Comparison of ENCODE assay signal across 13 mouse cellular contexts in the genomic region with DNA sequence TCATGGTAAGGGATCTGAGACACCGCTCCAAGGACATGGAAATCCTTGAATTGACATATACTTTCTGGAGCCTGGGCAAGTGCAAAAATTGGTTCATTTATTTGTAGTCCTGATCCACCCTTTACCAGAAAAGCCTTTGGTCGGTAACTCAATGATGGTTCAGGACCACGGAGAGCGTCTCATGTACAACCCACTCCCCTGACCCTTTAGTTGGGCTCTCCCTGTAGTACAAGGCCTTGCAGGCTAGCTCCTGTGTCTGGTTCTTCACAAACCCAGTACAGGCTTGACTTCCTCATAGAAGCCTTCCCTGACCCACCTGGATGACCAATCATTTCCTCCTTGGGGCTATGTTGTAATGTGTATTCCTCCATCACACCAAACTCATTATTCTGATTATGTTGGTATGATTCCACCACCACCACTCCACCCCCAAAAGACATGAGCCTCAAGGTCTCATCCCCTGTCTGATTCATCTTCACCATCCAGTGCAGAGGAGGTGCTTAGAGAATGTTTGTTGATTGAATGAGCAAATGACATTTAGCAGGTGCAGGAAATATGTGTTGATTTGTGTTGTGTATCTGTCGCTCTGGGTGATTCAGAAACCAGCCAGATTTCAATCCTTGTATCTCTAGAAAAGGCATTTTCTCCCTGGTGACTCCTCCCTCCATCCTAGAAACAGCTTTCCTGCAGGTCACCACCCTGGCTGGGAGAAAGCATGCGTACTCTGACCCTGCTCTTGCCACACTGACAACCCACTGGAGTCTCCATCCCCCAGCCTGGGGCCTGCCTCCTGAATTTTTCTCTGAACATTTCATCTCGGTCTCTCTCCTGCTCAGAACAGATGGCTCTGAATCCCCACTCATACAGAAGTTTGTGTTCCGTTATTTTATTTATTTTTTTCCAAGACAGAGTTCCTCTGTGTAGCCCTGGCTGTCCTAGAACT. TPM values are rescaled to one million over a fixed set of nuclear protein-coding genes. Genes with fewer than 3 reads are reported as not detected.
DNase-seq lines count a peak whose midpoint lies in the region; ATAC-seq and TF ChIP-seq lines count a peak whose summit lies in the region.
"Had no signal": no experiment of that assay in that cellular context is flagged by ENCODE, and none has a peak within 500 bp of the region (broad histone marks: within the 10 kb centered on the region; RNA-seq: fewer than 3 reads in every experiment).

No protein-coding gene starts in this region.

- intact Hi-C loops in heart, postnatal 10 days (cut with DNase I) = no loop called here

- H3K27ac ChIP-seq in intestine, postnatal 0 days (ENCODE audit: low read depth, low read length) = peak overlapping the region; percentile 51; the same call in 1 of the 2 replicates
- no peak overlapping the region for H3K27ac ChIP-seq in intestine, embryonic 15.5 days

- H3K36me3 ChIP-seq in intestine, postnatal 0 days (ENCODE audit: control insufficient read depth, insufficient read depth) = no peaks in the 10 kb centered on the region; the same call in 1 of the 2 replicates
- H3K36me3 ChIP-seq in intestine, embryonic 15.5 days = no peaks in the 10 kb centered on the region

- H3K4me3 ChIP-seq in intestine, postnatal 0 days (ENCODE audit: low read depth, low read length) = no peak overlapping the region
- no peak overlapping the region for H3K4me3 ChIP-seq in intestine, embryonic 15.5 days (replicated peaks)

- peaks cover 7% of the 10 kb centered on the region; the same call in 1 of the 2 replicates for H3K4me1 ChIP-seq in intestine, postnatal 0 days (replicated peaks; ENCODE audit: control insufficient read depth, insufficient read depth, low read length)
- peaks cover 9% of the 10 kb centered on the region for H3K4me1 ChIP-seq in intestine, embryonic 15.5 days (replicated peaks)

- H3K27me3 ChIP-seq in intestine, postnatal 0 days (replicated peaks; ENCODE audit: control insufficient read depth, insufficient read depth, low read length) = no peaks in the 10 kb centered on the region
- H3K27me3 ChIP-seq in intestine, embryonic 15.5 days (replicated peaks) = peaks cover 10% of the 10 kb centered on the region

- H3K4me2 ChIP-seq in intestine, postnatal 0 days (replicated peaks; ENCODE audit: low read depth) = no peak overlapping the region; the same call in 1 of the 2 replicates
- H3K4me2 ChIP-seq in intestine, embryonic 15.5 days (replicated peaks) = no peak overlapping the region

- DNase-seq in thymus, postnatal 4 days = peak; percentile 47
- no peak for DNase-seq in thymus, postnatal 14 days
- peak; percentile 35 for DNase-seq in hindlimb bud, embryonic 11.5 days (ENCODE audit: extremely low spot score, low read depth, low spot score)
- DNase-seq in ovary, adult 18-20 months (ENCODE audit: low spot score) = no peak
- no peak for DNase-seq in heart, postnatal 10 days
- DNase-seq in right cerebral cortex, postnatal 14 days = no peak
- DNase-seq: kidney, adult 8-10 months; thymus, postnatal 36 days had no signal

- TF ChIP-seq CTCF in intestine, postnatal 0 days (IDR thresholded peaks at IDR 0.05; ENCODE audit: low read depth) = no peak

- 45% methylated on average over 8 of the region's 8 CpGs for WGBS in intestine, postnatal 0 days
- WGBS in intestine, embryonic 15.5 days = 53% methylated on average over 8 of the region's 8 CpGs

- H3K9me3 ChIP-seq in intestine, postnatal 0 days (ENCODE audit: control insufficient read depth) = no peaks in the 10 kb centered on the region
- H3K9me3 ChIP-seq in intestine, embryonic 15.5 days = no peaks in the 10 kb centered on the region

- ATAC-seq in intestine, postnatal 0 days = no peak
- no peak for ATAC-seq in intestine, embryonic 15.5 days

- no peak overlapping the region for H3K9ac ChIP-seq in intestine, postnatal 0 days (ENCODE audit: low read depth, low read length)
- H3K9ac ChIP-seq in intestine, embryonic 15.5 days = no peak overlapping the region

RNA-seq across cellular contexts. Expression of a gene that starts 4.6 kb away (rescaled TPM):
- polyA plus RNA-seq in intestine, postnatal 0 days (2015; fragmentation: Nextera tagmentation; extraction: Ambion mirVana) = 19.8 and 20.5 TPM in 2 replicates
- polyA plus RNA-seq in intestine, embryonic 15.5 days (2015; fragmentation: Nextera tagmentation; extraction: Ambion mirVana) = 5.3 and 5.6 TPM in 2 replicates
- 10 to 100 TPM; 18.0 to 19.5 TPM for total RNA-seq in heart, postnatal 10 days (2021)

RNA-seq across cellular contexts. Expression of a gene that starts 53.2 kb away (rescaled TPM):
- 37.3 and 40.7 TPM in 2 replicates for polyA plus RNA-seq in intestine, postnatal 0 days (2015; fragmentation: Nextera tagmentation; extraction: Ambion mirVana)
- polyA plus RNA-seq in intestine, embryonic 15.5 days (2015; fragmentation: Nextera tagmentation; extraction: Ambion mirVana) = 171 and 172 TPM in 2 replicates
- total RNA-seq in heart, postnatal 10 days (2021) = 10 to 100 TPM; 47.0 to 50.0 TPM

RNA-seq across cellular contexts. Expression of a gene that starts 56.0 kb away (rescaled TPM):
- polyA plus RNA-seq in intestine, postnatal 0 days (2015; fragmentation: Nextera tagmentation; extraction: Ambion mirVana) = 11.1 and 12.2 TPM in 2 replicates
- 1.2 and 1.6 TPM in 2 replicates for polyA plus RNA-seq in intestine, embryonic 15.5 days (2015; fragmentation: Nextera tagmentation; extraction: Ambion mirVana)
- total RNA-seq in heart, postnatal 10 days (2021) = under 1 TPM in 1 of 2 experiments, not detected in 1; 0.07 TPM

RNA-seq across cellular contexts. Expression of a gene that starts 59.0 kb away (rescaled TPM):
- polyA plus RNA-seq in intestine, postnatal 0 days (2015; fragmentation: Nextera tagmentation; extraction: Ambion mirVana) = 8.1 and 8.6 TPM in 2 replicates
- 11.5 and 14.4 TPM in 2 replicates for polyA plus RNA-seq in intestine, embryonic 15.5 days (2015; fragmentation: Nextera tagmentation; extraction: Ambion mirVana)
- not detected for total RNA-seq in heart, postnatal 10 days (2021)
- total RNA-seq: left cerebral cortex, postnatal 25 days had no signal
- polyA plus RNA-seq: heart, embryonic 14.5 days; lung, embryonic 16.5 days had no signal

Comparison
In these comparisons a context has a peak if more than half of its experiments do, and no peak if none do; other contexts are left out.
1. DNase-seq: peak in thymus, postnatal 4 days (single experiment) and hindlimb bud, embryonic 11.5 days (single experiment); none in thymus, postnatal 14 days (single experiment), ovary, adult 18-20 months (single experiment), heart, postnatal 10 days (0 of 2) and right cerebral cortex, postnatal 14 days (single experiment).